Mouse (Mus musculus) adrenal gland, adult 8-10 months (tissue): ENCODE data around the gene Gm1123. TPM values are rescaled to one million over a fixed set of nuclear protein-coding genes. Genes with fewer than 3 reads are reported as not detected.

ENCODE experiments used
- total RNA-seq, 4 experiments: library from RNA; stranded (reverse); gene quantifications; 2 replicates each; pipeline ENCODE4 v1.2.4; 2022

Gene Gm1123
- total RNA-seq, 4 experiments from 2014 or later: not detected

Other genes starting within 250 kb of the Gm1123 start
- gene Prr23a1, start 193.2 kb downstream of the Gm1123 start, total RNA-seq: not detected
- not detected for gene Prr23a2, start 179.2 kb downstream of the Gm1123 start, total RNA-seq
- not detected for gene Prr23a3, start 170.9 kb downstream of the Gm1123 start, total RNA-seq
- gene 7420426K07Rik, start 132.6 kb downstream of the Gm1123 start, total RNA-seq: not detected
- 1 to 10 TPM in 2 of 4 experiments, not detected in 2; 3.0 to 3.5 TPM for gene Foxl2, start 80.4 kb downstream of the Gm1123 start, total RNA-seq
- gene Faim, start 49.3 kb downstream of the Gm1123 start, total RNA-seq: 10 to 100 TPM; 17.6 to 23.5 (median 20.7) TPM
- gene Pik3cb, start 104.9 kb upstream of the Gm1123 start, total RNA-seq: 10 to 100 TPM; 18.7 to 22.3 (median 19.9) TPM
- not detected for gene Faiml, start 201.5 kb upstream of the Gm1123 start, total RNA-seq
- gene Cep70, start 207.7 kb upstream of the Gm1123 start, total RNA-seq: 10 to 100 TPM in 2 of 4 experiments, 1 to 10 TPM in 2; 8.2 to 18.2 (median 12.7) TPM